17 mouse cellular contexts compared by ENCODE assay signal in the genomic region with DNA sequence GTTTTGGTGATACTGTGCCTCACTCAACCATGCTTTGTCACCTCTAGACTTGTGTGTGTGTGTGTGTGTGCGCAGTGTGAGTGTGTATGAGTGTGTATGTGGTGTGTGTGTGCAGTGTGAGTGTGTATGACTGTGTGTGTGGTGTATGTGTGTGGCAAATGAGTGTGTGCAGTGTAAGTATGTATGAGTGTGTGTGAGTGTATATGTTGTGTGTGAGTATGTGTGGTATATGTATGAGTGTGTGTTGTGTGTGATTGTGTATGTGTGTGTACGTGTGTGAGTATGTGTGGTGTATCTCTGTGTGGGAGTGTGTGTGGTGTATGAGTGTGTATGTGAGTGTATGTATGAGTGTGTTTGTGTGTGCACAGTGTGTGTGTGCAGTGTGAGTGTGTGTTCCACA.
"Had no signal": no experiment of that assay in that cellular context is flagged by ENCODE, and none has a peak within 500 bp of the region (broad histone marks: within the 10 kb centered on the region; RNA-seq: fewer than 3 reads in every experiment).

No protein-coding gene starts in this region.

- H3K4me2 ChIP-seq: liver, embryonic 15.5 days; lung, embryonic 15.5 days; midbrain, embryonic 12.5 days; midbrain, embryonic 15.5 days; neural tube, embryonic 12.5 days; stomach, embryonic 15.5 days had no signal

- ATAC-seq: liver, postnatal 0 days; lung, postnatal 0 days; midbrain, embryonic 15.5 days had no signal

- H3K36me3 ChIP-seq: liver, embryonic 15.5 days; lung, embryonic 15.5 days; midbrain, embryonic 12.5 days; midbrain, embryonic 15.5 days; neural tube, embryonic 12.5 days; stomach, embryonic 15.5 days had no signal

- H3K27ac ChIP-seq: liver, embryonic 15.5 days; lung, embryonic 15.5 days; macrophage; midbrain, embryonic 12.5 days; midbrain, embryonic 15.5 days; neural tube, embryonic 12.5 days; stomach, embryonic 15.5 days; stomach, postnatal 0 days had no signal

- H3K4me1 ChIP-seq: liver, embryonic 15.5 days; lung, embryonic 15.5 days; midbrain, embryonic 12.5 days; midbrain, embryonic 15.5 days; neural tube, embryonic 12.5 days; stomach, embryonic 15.5 days had no signal

- H3K9me3 ChIP-seq: liver, embryonic 15.5 days; lung, embryonic 15.5 days; midbrain, embryonic 12.5 days; midbrain, embryonic 15.5 days; neural tube, embryonic 12.5 days; stomach, embryonic 15.5 days had no signal

- H3K27me3 ChIP-seq: liver, embryonic 15.5 days; lung, embryonic 15.5 days; midbrain, embryonic 12.5 days; midbrain, embryonic 15.5 days; neural tube, embryonic 12.5 days; stomach, embryonic 15.5 days had no signal

- DNase-seq: liver, postnatal 0 days; lung, adult 2 months; lung, postnatal 14 days; lung, postnatal 36 days; right cerebral cortex, postnatal 14 days; thymus, adult 2 months; thymus, postnatal 25 days; thymus, postnatal 4 days had no signal

- H3K4me3 ChIP-seq: liver, embryonic 15.5 days; lung, embryonic 15.5 days; midbrain, embryonic 12.5 days; midbrain, embryonic 15.5 days; neural tube, embryonic 12.5 days; stomach, embryonic 15.5 days had no signal

- H3K9ac ChIP-seq: liver, embryonic 15.5 days; liver, postnatal 0 days; lung, embryonic 15.5 days; midbrain, embryonic 12.5 days; midbrain, embryonic 15.5 days; neural tube, embryonic 12.5 days; stomach, embryonic 15.5 days had no signal
